Mouse (Mus musculus) lung, postnatal 0 days (tissue): ENCODE results near the gene Krt7. TPM values are rescaled to one million over a fixed set of nuclear protein-coding genes. Genes with fewer than 3 reads are reported as not detected.

Source experiments
- ATAC-seq: fragments of 200-750 bp; cut with Nextera tagmentation; 2 replicates; pipeline ENCODE4 v1.8.0; 2017; ENCODE audit warnings: moderate library complexity
- DNase-seq: peaks from one replicate; pipeline ENCODE4 v3.0.0-alpha.2; 2016; ENCODE audit warnings: low spot score
- H3K27ac ChIP-seq: fragments of 300-500 bp; sonication (generic); 2 replicates; pipeline ENCODE4 v1.5.1; 2014; ENCODE audit warnings: antibody characterized with exemption, mild to moderate bottlenecking, low read length, mixed read lengths
- H3K27me3 ChIP-seq: fragments of 300-500 bp; sonication (generic); replicated peaks from 2 replicates; pipeline ENCODE4 v1.6.1; 2014; ENCODE audit warnings: low read length, mixed read lengths; ENCODE audit not compliant: insufficient read depth
- H3K36me3 ChIP-seq: fragments of 300-500 bp; sonication (generic); 2 replicates; pipeline ENCODE4 v1.6.1; 2014; ENCODE audit warnings: low read length, mixed read lengths; ENCODE audit not compliant: insufficient read depth
- H3K4me1 ChIP-seq: fragments of 300-500 bp; sonication (generic); 2 replicates; pipeline ENCODE4 v1.6.1; 2014; ENCODE audit warnings: antibody characterized with exemption, low read depth, low read length, mixed read lengths; ENCODE audit not compliant: insufficient read depth
- H3K4me2 ChIP-seq: fragments of 300-500 bp; sonication (generic); replicated peaks from 2 replicates; pipeline ENCODE4 v1.6.1; 2014; ENCODE audit warnings: low read depth, mild to moderate bottlenecking, low read length, moderate library complexity, mixed read lengths
- H3K4me3 ChIP-seq: fragments of 300-500 bp; sonication (generic); 2 replicates; pipeline ENCODE4 v1.5.1; 2014; ENCODE audit warnings: low read depth, low read length
- H3K9ac ChIP-seq: fragments of 300-500 bp; sonication (generic); replicated peaks from 2 replicates; pipeline ENCODE4 v1.6.1; 2014; ENCODE audit warnings: low read depth, mild to moderate bottlenecking
- H3K9me3 ChIP-seq: fragments of 300-500 bp; sonication (generic); 2 replicates; pipeline ENCODE4 v1.6.1; 2016; ENCODE audit warnings: low read length, mixed read lengths
- CTCF ChIP-seq: IDR thresholded peaks from 2 replicates; pipeline ENCODE4 v1.5.1; 2016; ENCODE audit warnings: antibody characterized with exemption, mild to moderate bottlenecking
- EP300 ChIP-seq: IDR thresholded peaks from 2 replicates; pipeline ENCODE4 v1.6.1; 2016; ENCODE audit warnings: antibody characterized with exemption, mild to moderate bottlenecking, control low read depth
- WGBS: fragments of 180-500 bp; shearing (Covaris S2); extraction: QIAGEN DNeasy Blood & Tissue Kit; methylation state at CpG from one replicate; pipeline ENCODE4 v1.1.7; 2014; 5-methylcytosine and 5-hydroxymethylcytosine counted together
- polyA plus RNA-seq: library from polyadenylated mRNA; unstranded; fragments of >200 nt; fragmentation: Nextera tagmentation; extraction: Ambion mirVana; gene quantifications from 2 replicates; pipeline ENCODE4 v1.2.1, GENCODE M21; 2015

Gene Krt7
- polyA plus RNA-seq, 1 experiment from 2014 or later = 430 TPM

DNA sequence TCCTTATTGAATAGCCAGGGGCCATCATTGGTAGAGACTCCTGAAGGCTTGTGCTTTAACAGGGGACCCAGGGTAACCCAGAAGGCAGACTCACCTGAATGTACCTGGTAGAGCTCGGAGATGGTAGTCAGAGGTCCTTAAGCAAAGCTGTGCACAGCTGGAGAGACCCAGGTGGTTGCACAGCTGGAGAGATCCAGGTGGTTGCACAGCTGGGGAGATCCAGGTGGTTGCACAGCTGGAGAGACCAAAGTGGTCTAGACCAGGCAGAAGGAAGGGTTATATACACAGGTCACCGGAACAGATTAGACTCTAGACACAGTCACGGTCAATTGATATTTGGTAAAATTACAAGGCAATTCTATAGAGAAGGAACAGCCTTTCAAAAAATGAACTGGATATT is 13.9 kb upstream of the Krt7 start:
- 72% methylated on average over 3 of the region's 3 CpGs for WGBS
- ATAC-seq = no peak

DNA sequence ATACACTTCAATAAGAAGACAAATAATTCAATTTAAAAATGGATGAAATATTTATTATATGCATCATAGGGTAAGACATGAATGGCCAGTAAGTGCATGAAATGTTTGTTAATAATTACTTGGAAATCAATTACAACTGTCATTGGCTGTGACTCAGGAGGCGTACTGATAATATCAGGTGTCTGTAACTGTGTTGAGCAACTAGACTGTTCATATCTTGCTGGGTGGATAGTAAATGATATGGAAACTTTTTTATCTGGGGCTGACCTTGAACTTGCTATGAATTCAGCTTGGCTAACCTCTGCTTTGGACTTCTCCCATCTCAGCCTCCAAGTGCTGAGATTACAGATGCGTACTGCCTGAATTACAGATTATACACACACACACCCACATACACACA is 13.2 kb upstream of the Krt7 start:
- Histone ChIP-seq H3K4me2 (no peak overlapping the region), H3K36me3 (no peaks in the 10 kb centered on the region), H3K9ac (no peak overlapping the region), H3K4me3 (no peak overlapping the region), H3K27me3 (no peaks in the 10 kb centered on the region), H3K9me3 (no peaks in the 10 kb centered on the region), H3K4me1 (no peaks in the 10 kb centered on the region), H3K27ac (no peak overlapping the region)
- DNase-seq (no peak), ATAC-seq (no peak)
- 80% methylated on average over 2 of the region's 2 CpGs for WGBS
- TF ChIP-seq CTCF (no peak), EP300 (no peak)

More for the DNA sequence above, 13.9 kb upstream of the Krt7 start:
- no peak overlapping the region for H3K4me3 ChIP-seq
- DNase-seq = no peak
- H3K9ac ChIP-seq = no peak overlapping the region
- no peak overlapping the region for H3K4me2 ChIP-seq
- no peaks in the 10 kb centered on the region for H3K9me3 ChIP-seq
- no peaks in the 10 kb centered on the region for H3K36me3 ChIP-seq
- no peak overlapping the region for H3K27ac ChIP-seq
- no peak for TF ChIP-seq CTCF
- no peak for TF ChIP-seq EP300
- H3K4me1 ChIP-seq = no peaks in the 10 kb centered on the region
- no peaks in the 10 kb centered on the region for H3K27me3 ChIP-seq

DNA sequence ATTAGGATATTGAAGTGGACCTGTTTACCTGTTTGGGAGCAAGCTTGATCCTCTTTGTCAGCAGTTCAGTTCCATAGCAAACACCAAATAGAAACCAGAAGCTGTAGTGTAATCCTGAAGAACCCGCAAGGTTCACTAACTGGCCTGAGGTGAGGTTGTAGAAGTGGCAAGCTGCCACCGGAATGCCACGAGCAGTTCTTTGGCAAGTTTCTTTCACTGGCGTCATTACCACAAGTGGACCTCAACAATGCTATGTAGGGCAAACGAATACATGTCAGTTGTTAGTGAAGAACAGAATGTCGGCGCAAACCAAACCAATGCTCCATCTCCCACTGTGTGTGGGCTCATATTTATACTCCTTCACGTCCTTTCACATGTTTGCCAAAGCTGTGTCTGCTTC is 12.6 kb upstream of the Krt7 start:
- Histone ChIP-seq H3K27ac (no peak overlapping the region), H3K4me3 (no peak overlapping the region), H3K9me3 (no peaks in the 10 kb centered on the region), H3K36me3 (no peaks in the 10 kb centered on the region), H3K4me1 (no peaks in the 10 kb centered on the region), H3K27me3 (no peaks in the 10 kb centered on the region), H3K4me2 (no peak overlapping the region), H3K9ac (no peak overlapping the region)
- peak; percentile 81 for ATAC-seq
- 60% methylated on average over 8 of the region's 8 CpGs for WGBS
- DNase-seq = peak; percentile 68
- TF ChIP-seq CTCF (no peak), EP300 (peak; percentile 41)

DNA sequence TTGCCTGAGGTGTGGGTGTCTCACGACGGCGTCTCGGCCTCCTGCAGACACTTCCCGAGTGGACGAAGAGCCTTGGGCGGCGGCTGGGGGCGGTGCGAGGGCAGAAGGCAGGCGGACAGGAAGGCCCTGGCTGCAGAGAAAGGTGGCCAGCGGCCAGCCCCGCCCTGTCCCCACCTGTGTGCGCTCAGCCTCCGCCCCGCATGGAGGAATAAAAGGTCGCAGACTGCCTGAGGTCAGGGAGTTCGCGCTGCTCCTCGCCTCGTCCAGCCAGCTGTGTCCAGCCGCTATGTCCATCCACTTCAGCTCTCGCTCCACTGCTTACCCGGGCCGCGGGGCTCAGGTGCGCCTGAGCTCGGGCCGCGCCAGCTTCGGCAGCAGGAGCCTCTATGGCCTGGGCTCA is 1.3 kb downstream of the Krt7 start:
- H3K36me3 ChIP-seq = no peaks in the 10 kb centered on the region
- no peaks in the 10 kb centered on the region; the same call in 1 of the 2 replicates for H3K4me1 ChIP-seq
- TF ChIP-seq CTCF (no peak), EP300 (no peak)
- H3K9ac ChIP-seq = peak overlapping the region; percentile 60
- H3K4me3 ChIP-seq = peak overlapping the region; percentile 43
- peak overlapping the region; percentile 94 for H3K27ac ChIP-seq
- WGBS = 12% methylated on average over 22 of the region's 31 CpGs
- DNase-seq (peak; percentile 86), ATAC-seq (peak; percentile 80)
- H3K27me3 ChIP-seq = no peaks in the 10 kb centered on the region
- peak overlapping the region; percentile 57 for H3K4me2 ChIP-seq
- H3K9me3 ChIP-seq = no peaks in the 10 kb centered on the region

DNA sequence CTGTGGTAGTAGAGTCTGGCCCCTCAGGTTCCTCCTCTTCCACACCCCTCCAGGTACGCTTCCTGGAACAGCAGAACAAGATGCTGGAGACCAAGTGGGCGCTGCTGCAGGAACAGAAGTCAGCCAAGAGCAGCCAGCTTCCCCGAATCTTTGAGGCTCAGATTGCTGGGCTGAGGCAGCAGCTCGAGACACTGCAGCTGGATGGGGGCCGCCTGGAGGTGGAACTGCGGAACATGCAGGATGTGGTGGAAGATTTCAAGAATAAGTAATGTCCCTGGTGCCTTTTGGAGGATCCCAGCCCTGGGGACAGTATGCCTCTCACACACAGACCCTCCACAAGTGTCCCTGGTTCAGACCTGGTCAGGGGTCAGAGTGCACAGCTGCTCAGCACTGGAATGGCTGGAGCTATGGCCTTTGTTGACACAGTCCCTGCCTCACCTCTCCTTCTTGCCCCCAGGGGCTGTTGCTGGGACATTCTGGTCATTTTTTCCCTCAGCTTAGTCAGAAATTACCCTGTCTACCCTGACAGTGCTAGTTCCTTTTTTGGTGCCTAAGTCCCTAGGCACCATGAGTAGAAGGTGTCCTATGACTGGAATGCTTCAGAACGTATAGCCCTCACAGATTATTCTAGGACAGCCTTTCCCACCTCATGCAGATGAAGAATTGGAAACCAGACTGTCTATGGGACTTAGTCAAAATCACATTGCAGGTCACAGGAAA is 3.2 kb downstream of the Krt7 start:
- TF ChIP-seq CTCF (peak; percentile 51), EP300 (no peak)
- Histone ChIP-seq H3K4me3 (peak overlapping the region; percentile 43), H3K36me3 (no peaks in the 10 kb centered on the region), H3K9me3 (no peaks in the 10 kb centered on the region), H3K4me1 (no peaks in the 10 kb centered on the region; the same call in 1 of the 2 replicates), H3K4me2 (peak overlapping the region; percentile 57), H3K27ac (0 out of 2 replicates have a peak overlapping the region, but pooled peaks have one; percentile 51), H3K27me3 (no peaks in the 10 kb centered on the region), H3K9ac (0 out of 2 replicates have a peak overlapping the region, but pooled peaks have one; percentile 60)
- DNase-seq (peak; percentile 31), ATAC-seq (no peak)
- WGBS = 24% methylated on average over 7 of the region's 7 CpGs

DNA sequence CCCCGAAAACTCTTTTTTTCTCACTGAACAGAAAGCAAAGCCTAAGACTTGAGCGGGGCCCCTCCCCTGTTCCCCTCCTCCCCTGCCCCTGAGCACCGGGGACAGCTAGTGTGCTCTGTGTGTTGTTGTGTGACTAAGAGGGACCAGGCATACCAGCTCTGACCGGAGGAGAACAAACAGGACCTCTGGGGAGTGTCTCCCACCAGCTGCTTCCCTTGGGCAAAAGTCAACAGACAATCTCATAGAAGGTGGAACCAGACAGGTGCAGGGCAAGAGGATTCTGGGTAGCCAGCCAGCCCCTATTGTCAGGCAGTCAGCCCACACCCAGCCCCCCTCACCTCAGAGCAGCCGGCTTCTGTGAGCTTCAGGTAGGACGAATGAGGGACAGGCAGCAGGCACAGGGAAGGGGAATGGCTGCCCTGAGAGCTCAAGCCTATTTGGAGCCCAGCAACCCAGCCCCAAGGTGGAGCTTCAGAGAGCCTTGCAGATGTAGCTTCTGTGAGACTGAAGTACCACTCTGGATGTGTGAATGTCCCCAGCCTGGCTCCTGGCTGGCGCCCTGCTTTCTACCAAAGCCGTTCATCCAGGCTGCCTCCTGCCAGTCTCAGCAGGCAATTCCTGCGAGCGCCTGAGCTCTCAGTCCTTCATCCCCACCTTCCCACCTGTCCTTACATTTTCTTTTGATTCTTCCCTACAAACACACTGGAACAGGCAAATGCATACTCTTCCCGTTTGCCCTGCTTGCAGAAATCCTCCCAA is 4.1 kb downstream of the Krt7 start:
- Histone ChIP-seq H3K9ac (no peak overlapping the region), H3K4me2 (peak overlapping the region; percentile 57), H3K27ac (peak overlapping the region; percentile 51; the same call in 1 of the 2 replicates), H3K4me3 (0 out of 2 replicates have a peak overlapping the region, but pooled peaks have one; percentile 8), H3K9me3 (no peaks in the 10 kb centered on the region), H3K4me1 (no peaks in the 10 kb centered on the region; the same call in 1 of the 2 replicates), H3K36me3 (no peaks in the 10 kb centered on the region), H3K27me3 (no peaks in the 10 kb centered on the region)
- 34% methylated on average over 11 of the region's 11 CpGs for WGBS
- no peak for ATAC-seq
- TF ChIP-seq EP300 (no peak), CTCF (no peak)
- DNase-seq = peak; percentile 38
